ENCODE assay signal across 8 mouse cellular contexts in genomic region chr7:55842504-55843152, GRCm38 (mm10). TPM values are rescaled to one million over a fixed set of nuclear protein-coding genes. Genes with fewer than 3 reads are reported as not detected.
DNase-seq lines count a peak whose midpoint lies in the region; ATAC-seq and TF ChIP-seq lines count a peak whose summit lies in the region.

No protein-coding gene starts in this region.

- peaks cover 11% of the 10 kb centered on the region; the same call in 1 of the 2 replicates for H3K27me3 ChIP-seq in thymus, adult 2 months (ENCODE audit: control insufficient read depth, insufficient read depth, low read length)
- no peaks in the 10 kb centered on the region for H3K27me3 ChIP-seq in forebrain, embryonic 15.5 days

- TF ChIP-seq POLR2A in thymus, adult 2 months (IDR thresholded peaks at IDR 0.05; ENCODE audit: control insufficient read depth, extremely low read depth, insufficient read depth, low read length, poor library complexity): no peak

- peak overlapping the region; percentile 62 for H3K4me2 ChIP-seq in forebrain, embryonic 15.5 days (replicated peaks)

- intact Hi-C loops in gastrocnemius, adult 2 months (cut with DNase I): loop anchor here (5.0 kb wide), 1 partner anchor 50 kb away; the partner anchor contains the start of gene Tubgcp5

- H3K9me3 ChIP-seq in forebrain, embryonic 15.5 days: no peaks in the 10 kb centered on the region

- DNase-seq in gastrocnemius, adult 2 months: no peak
- no peak for DNase-seq in gastrocnemius, adult 18-20 months (ENCODE audit: low spot score)
- no peak for DNase-seq in thymus, adult 2 months
- DNase-seq in thymus, postnatal 14 days: no peak
- DNase-seq in liver: peak; percentile 10
- DNase-seq in naive thymus-derived CD4-positive, alpha-beta T cell, adult 2 months (ENCODE audit: low read depth): peak; percentile 27
- no peak for DNase-seq in spleen, adult 12 weeks (ENCODE audit: low spot score)

- 2% methylated on average over 40 of the region's 40 CpGs for WGBS in thymus, adult 2 months
- under 1% methylated on average over 40 of the region's 40 CpGs for whole genome bisulfite sequencing in forebrain, embryonic 15.5 days

- peak overlapping the region; percentile 92 for H3K27ac ChIP-seq in gastrocnemius, adult 2 months
- H3K27ac ChIP-seq in thymus, adult 2 months (ENCODE audit: control insufficient read depth, insufficient read depth, low read length): no peak overlapping the region
- peak overlapping the region; percentile 97 for H3K27ac ChIP-seq in forebrain, embryonic 15.5 days (replicated peaks)

- TF ChIP-seq CTCF in gastrocnemius, adult 2 months (IDR thresholded peaks at IDR 0.05): no peak
- TF ChIP-seq CTCF in thymus, adult 2 months (IDR thresholded peaks at IDR 0.05; ENCODE audit: borderline replicate concordance, control insufficient read depth, extremely low read depth, insufficient read depth, low read length, poor library complexity): no peak

- peak overlapping the region; percentile 98 for H3K9ac ChIP-seq in forebrain, embryonic 15.5 days (replicated peaks)

- no peaks in the 10 kb centered on the region for H3K36me3 ChIP-seq in thymus, adult 2 months (ENCODE audit: control insufficient read depth, insufficient read depth, low read length)
- H3K36me3 ChIP-seq in forebrain, embryonic 15.5 days: no peaks in the 10 kb centered on the region

- ATAC-seq in forebrain, embryonic 15.5 days (replicated peaks): peak; percentile 53

- peak overlapping the region; percentile 99 for H3K4me3 ChIP-seq in gastrocnemius, adult 2 months
- peak overlapping the region; percentile 62 for H3K4me3 ChIP-seq in thymus, adult 2 months (ENCODE audit: control insufficient read depth, insufficient read depth, low read length)
- H3K4me3 ChIP-seq in forebrain, embryonic 15.5 days: peak overlapping the region; percentile 96

- peaks cover 8% of the 10 kb centered on the region; the same call in 1 of the 2 replicates for H3K4me1 ChIP-seq in thymus, adult 2 months (replicated peaks; ENCODE audit: control insufficient read depth, insufficient read depth, low read length)
- peaks cover 20% of the 10 kb centered on the region for H3K4me1 ChIP-seq in forebrain, embryonic 15.5 days

RNA-seq across cellular contexts. Expression of gene Cyfip1, which starts 1.1 kb away (rescaled TPM):
- total RNA-seq in gastrocnemius, adult 2 months (2021): 10 to 100 TPM; 18.6 to 27.2 TPM
- total RNA-seq in gastrocnemius, adult 18-20 months (2021): 10 to 100 TPM; 20.3 to 21.0 TPM
- 14.0 and 15.7 TPM in 2 replicates for polyA plus RNA-seq in thymus, adult 2 months (2012; rRNA removed)
- polyA plus RNA-seq in forebrain, embryonic 15.5 days (2015; fragmentation: Nextera tagmentation; extraction: Ambion mirVana): 63.0 and 65.3 TPM in 2 replicates

RNA-seq across cellular contexts. Expression of gene Tubgcp5, which starts 48.7 kb away (rescaled TPM):
- 10 to 100 TPM; 10.0 to 11.5 TPM for total RNA-seq in gastrocnemius, adult 2 months (2021)
- total RNA-seq in gastrocnemius, adult 18-20 months (2021): 10 to 100 TPM in 1 of 2 experiments, 1 to 10 TPM in 1; 9.9 to 10.2 TPM
- 5.9 and 6.0 TPM in 2 replicates for polyA plus RNA-seq in thymus, adult 2 months (2012; rRNA removed)
- 39.2 and 42.2 TPM in 2 replicates for polyA plus RNA-seq in forebrain, embryonic 15.5 days (2015; fragmentation: Nextera tagmentation; extraction: Ambion mirVana)

Comparison
In these comparisons a context has a peak if more than half of its experiments do, and no peak if none do; other contexts are left out.
1. DNase-seq: peak in liver (single experiment) and naive thymus-derived CD4-positive, alpha-beta T cell, adult 2 months (single experiment); none in gastrocnemius, adult 2 months (single experiment), gastrocnemius, adult 18-20 months (single experiment), thymus, adult 2 months (single experiment), thymus, postnatal 14 days (single experiment) and spleen, adult 12 weeks (single experiment).
2. Peak in every context shown above with its lines, with median percentiles within 50 percentile points of each other: H3K4me3 ChIP-seq.